Mouse (Mus musculus): ENCODE data around the gene Golph3.

DNA sequence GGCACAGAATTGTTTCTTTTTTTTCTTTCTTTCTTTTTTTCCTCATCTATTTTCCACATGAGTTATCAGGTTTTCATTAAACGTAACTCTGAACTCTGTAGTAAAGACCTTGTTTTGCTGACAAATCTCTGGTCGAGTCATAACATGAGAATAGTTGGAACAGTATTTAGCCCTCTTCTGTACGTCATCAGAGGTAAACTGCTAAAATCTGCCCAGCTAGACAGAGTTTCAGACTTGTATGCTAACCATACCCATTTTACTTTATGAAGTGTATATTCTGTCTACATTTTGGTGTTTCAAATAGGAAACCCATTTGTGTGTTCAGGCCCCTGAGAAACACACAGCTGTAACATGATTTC, 16.5 kb downstream of the Golph3 start:
- TF ChIP-seq CTCF (IDR thresholded peaks at IDR 0.05; ENCODE audit: insufficient read depth, low read depth, low read length) (no peak), POLR2A (IDR thresholded peaks at IDR 0.05; ENCODE audit: insufficient read depth, low read depth, low read length) (no peak)

Data from olfactory bulb, adult 2 months (tissue).